Mouse (Mus musculus) layer of hippocampus, postnatal 36 days (tissue): ENCODE results near the gene Krtap19-2. TPM values are rescaled to one million over a fixed set of nuclear protein-coding genes. Genes with fewer than 3 reads are reported as not detected.

Source experiments
- DNase-seq, 2 experiments: peaks; one replicate each; pipeline ENCODE4 v3.0.0; 2022
- total RNA-seq, 2 experiments: library from RNA; stranded (reverse); gene quantifications; 2 replicates each; pipeline ENCODE4 v1.2.3; 2021

Krtap19-2 gene
- total RNA-seq, result not detected

DNA sequence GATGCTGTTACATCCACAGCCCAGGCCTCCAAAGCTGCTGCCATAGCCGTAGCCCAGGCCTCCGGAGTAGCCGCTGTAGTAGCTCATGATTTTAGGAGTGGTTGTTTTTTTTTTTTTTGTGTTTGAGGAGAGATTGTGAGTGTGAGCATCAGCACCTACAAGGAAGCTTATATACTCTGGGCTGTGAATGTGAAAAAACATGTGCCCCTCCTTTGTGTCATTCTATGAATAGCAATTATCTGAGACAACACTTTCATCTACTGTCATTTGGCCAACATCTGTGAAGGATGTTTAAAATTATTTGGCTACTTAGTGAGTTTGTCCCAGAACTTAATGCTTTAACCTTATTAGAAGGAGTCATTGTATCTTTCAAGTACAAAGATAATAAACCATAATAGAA, at the start of gene Krtap19-2:
Gene Krtap19-2 (minus strand): TSS at position 101 of the 400 bp plus-strand sequence.
- DNase-seq, result no peak

DNA sequence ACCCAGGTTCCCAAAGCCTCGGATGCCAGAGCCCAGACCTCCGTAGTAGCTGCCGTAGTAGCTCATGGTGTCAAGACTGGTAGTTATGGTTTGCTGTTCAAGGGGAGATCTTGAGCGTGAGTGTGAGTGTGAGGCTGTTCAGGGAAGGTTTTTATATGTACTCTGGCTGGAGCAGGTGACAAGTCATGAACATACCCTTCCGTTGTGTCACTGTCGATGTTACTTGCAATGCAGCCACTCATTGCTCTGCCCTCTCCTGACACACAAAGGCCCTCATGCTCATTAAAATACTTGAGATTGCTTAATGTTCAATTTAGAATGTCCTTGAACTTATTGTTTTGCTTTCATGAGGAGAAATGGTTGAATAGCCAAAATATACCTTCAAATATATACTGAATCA, 22.3 kb upstream of the Krtap19-2 start, which contains the start of gene Krtap19-5:
Gene Krtap19-5 (minus strand): TSS at position 101 of the 400 bp plus-strand sequence.
- no peak for DNase-seq

DNA sequence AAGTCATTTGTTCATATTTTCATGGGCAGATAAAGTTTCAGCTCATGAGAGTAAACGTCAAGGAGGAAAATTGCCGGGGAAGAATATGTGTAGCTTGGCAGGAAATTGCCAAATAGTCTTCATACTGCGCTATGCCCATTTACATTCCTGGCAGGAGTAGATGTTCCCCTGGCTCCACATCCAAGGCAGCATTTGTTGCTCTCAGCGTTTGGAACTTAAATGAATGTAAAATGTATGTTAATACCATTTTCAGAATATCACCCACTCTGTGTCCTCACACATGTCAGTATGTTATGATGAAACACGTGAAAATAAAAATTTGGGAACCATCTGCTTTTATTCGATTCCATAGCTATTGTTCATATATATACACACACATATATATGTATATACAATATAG, 12.8 kb upstream of the Krtap19-2 start:
- no peak for DNase-seq

DNA sequence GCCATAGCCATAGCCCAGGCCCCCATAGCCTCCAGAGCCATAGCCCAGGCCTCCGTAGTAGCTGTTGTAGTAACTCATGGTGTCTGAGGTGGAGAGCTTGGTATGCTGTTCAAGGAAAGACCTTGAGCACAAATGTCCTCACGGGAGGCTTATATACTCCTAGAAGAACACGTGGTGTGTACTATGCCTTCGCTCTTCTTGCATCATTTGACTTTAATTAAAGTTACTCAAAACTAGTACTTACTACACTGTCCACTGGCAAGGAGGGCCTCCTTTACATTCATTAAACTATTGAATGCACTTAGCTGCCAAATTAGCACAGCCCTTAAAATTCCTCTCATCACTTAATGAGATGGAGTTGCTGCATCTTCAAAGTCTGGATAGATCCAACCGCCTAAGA, 10.9 kb upstream of the Krtap19-2 start, which contains the start of gene Krtap19-4:
Gene Krtap19-4 (minus strand): TSS at position 101 of the 400 bp plus-strand sequence.
- no peak for DNase-seq

- no peak for DNase-seq
These were observed 3.9 kb upstream of the Krtap19-2 start, which contains the start of gene Krtap19-3 for GRCm38 (mm10) chr16:88877938-88878337. Gene Krtap19-3, minus strand, starts transcription at chr16:88878038.

DNA sequence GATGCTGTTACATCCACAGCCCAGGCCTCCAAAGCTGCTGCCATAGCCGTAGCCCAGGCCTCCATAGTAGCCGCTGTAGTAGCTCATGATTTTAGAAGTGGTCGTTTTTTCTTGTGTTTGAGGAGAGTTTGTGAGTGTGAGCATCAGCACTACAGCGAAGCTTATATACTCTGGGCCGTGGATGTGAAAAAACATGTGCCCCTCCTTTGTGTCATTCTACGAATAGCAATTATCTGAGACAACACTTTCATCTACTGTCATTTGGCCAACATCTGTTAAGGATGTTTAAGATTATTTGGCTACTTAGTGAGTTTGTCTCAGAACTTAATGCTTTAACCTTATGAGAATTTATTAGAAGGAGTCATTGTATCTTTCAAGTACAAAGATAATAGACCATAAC, 4.8 kb downstream of the Krtap19-2 start, which contains the start of gene Krtap19-1:
Gene Krtap19-1 (minus strand): TSS at position 101 of the 400 bp plus-strand sequence.
- DNase-seq, result no peak

DNA sequence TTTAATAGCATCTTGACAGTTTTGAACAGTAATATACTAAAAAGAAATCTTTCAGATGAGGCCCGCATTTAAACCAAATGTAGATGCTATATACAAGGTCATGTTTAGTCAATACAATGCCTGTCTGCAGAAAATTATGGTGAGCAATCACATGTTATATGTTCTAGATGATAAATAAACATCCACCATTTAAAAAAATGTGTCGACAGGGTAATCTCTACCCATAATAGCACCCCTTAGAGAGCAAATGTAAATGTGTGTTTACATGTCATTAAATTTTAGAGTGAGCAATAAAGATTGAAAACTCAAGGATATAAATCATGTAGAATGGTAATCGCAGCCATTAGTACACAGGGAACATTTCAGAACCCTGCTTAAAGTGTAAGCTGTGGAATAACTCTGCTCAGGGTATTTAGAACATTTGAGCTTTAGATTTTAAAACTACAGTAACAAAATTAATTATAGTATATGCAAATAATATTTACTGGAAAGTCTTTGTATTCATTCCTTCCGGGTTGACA, 9.1 kb downstream of the Krtap19-2 start:
- DNase-seq, result no peak

DNA sequence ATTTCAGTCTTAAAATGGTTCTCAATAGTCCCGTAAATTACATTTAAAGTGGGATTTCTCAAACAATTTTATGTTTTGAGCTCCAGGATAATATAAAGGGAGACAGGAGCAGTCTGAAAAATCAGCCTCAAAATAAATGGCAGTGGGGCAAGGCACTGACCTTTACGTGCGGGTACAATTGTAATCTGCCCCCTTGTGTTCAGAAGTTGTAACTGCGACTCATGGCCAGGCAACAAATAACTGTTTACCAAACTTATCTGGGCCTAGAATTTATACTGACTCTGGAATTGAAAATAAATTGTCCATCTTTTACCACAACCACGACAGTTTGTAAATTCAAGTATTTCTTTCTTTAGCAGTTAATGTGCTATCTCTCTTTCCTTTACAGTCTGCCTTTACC, 22.6 kb downstream of the Krtap19-2 start:
- DNase-seq, result no peak

DNA sequence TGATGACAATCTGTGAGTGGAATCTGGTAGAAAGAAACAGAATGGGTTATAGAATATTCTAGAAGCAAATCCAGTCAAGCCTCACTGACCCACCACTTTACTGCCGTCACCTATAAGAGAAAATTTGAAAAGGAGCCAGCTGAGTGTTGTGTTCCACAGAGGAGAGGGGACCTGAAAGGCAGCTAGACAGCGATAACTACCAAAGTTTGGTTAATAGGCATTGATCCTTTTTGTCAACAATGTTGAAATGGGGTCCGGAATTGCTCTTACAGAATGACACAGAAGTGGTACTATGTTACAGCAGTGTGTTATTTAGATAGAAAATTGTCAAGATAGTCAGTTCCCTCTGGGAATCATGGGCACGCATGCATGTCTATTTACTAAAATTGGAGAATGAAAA, 25.5 kb downstream of the Krtap19-2 start:
- DNase-seq, result no peak

DNA sequence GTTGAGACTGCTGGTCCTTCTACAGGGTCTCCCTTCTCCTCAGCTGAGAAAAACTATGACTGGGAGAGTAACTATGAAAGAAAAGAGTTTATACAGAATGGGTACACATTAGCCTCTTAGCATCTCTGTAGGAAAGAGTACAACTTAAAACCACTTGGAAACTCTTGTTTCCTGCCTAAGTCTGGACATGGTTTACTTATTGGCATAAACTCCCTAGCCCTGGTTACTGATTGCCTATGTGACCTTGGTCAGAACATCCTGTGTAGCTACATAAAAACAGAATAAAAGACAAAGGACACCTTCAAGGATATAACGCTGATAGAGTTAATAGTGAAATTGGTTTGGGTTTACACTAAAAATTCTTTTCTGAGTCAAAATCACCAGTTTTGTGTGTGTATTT, 26.7 kb downstream of the Krtap19-2 start:
- no peak for DNase-seq

GRCm38 (mm10) chr16:88826978-88827377, 47.1 kb downstream of the Krtap19-2 start:
- no peak for DNase-seq

DNA sequence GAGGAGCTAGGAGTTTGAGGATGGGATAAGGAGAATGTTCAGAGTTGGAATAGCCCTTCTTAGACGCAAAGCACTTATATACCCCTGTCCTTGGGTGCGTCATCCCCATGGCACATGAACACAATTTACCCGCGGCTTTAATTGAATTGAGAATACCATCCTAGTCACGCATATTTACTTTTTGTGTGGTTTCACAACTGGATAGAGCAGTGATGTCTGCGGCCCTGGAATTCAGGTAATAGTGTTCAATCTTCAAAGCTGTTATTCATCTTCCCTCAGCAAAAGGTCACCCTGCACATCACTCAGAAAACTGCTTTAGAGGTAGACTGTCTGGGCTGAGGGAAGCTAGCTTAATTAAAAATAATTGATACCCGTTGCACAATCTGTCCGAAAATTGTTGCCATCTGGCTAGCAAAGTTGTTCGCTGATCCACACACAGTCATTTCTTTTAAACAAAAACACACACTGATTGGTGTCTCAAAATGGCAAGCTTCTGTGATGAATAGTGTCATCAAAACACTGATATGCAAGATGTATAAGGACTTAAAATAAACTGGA, 47.9 kb downstream of the Krtap19-2 start, which contains the start of gene Krtap14:
Gene Krtap14 (minus strand): TSS at position 51 of the 558 bp plus-strand sequence.
- peak in 1 of 2 experiments; percentile 11 for DNase-seq

- no peak for DNase-seq
These were observed 50.3 kb downstream of the Krtap19-2 start for GRCm38 (mm10) chr16:88823736-88824135.

Other genes starting within 250 kb of the Krtap19-2 start
- gene 2310079G19Rik, start 246.6 kb downstream of the Krtap19-2 start, total RNA-seq, result not detected
- not detected for gene Krtap26-1, start 226.5 kb downstream of the Krtap19-2 start, total RNA-seq
- not detected for gene Krtap27-1, start 202.6 kb downstream of the Krtap19-2 start, total RNA-seq
- not detected for gene 2310061N02Rik, start 166.3 kb downstream of the Krtap19-2 start, total RNA-seq
- not detected for gene Krtap13-1, start 145.4 kb downstream of the Krtap19-2 start, total RNA-seq
- gene Krtap13, start 122.6 kb downstream of the Krtap19-2 start, total RNA-seq, result not detected
- gene 2310034C09Rik, start 115.4 kb downstream of the Krtap19-2 start, total RNA-seq, result not detected
- gene 2310057N15Rik, start 100.1 kb downstream of the Krtap19-2 start, total RNA-seq, result not detected
- gene Gm5965, start 96.4 kb downstream of the Krtap19-2 start, total RNA-seq, result not detected
- not detected for gene Gm20741, start 62.0 kb downstream of the Krtap19-2 start, total RNA-seq
- not detected for gene Krtap15, start 54.1 kb downstream of the Krtap19-2 start, total RNA-seq
- gene Krtap14, start 48.1 kb downstream of the Krtap19-2 start, total RNA-seq, result not detected
- not detected for gene Krtap19-1, start 4.9 kb downstream of the Krtap19-2 start, total RNA-seq
- not detected for gene Krtap19-3, start 3.8 kb upstream of the Krtap19-2 start, total RNA-seq
- not detected for gene Krtap19-4, start 10.8 kb upstream of the Krtap19-2 start, total RNA-seq
- not detected for gene Krtap19-5, start 22.2 kb upstream of the Krtap19-2 start, total RNA-seq
- gene Krtap19-9b, start 58.0 kb upstream of the Krtap19-2 start, total RNA-seq, result not detected
- not detected for gene Krtap16-3, start 88.6 kb upstream of the Krtap19-2 start, total RNA-seq
- not detected for gene Krtap22-2, start 136.5 kb upstream of the Krtap19-2 start, total RNA-seq
- gene Gm10229, start 141.0 kb upstream of the Krtap19-2 start, total RNA-seq, result not detected
- gene Krtap6-1, start 157.4 kb upstream of the Krtap19-2 start, total RNA-seq, result not detected
- gene Gm10228, start 167.2 kb upstream of the Krtap19-2 start, total RNA-seq, result not detected
- not detected for gene Krtap6-5, start 173.6 kb upstream of the Krtap19-2 start, total RNA-seq
- gene 1110025L11Rik, start 189.7 kb upstream of the Krtap19-2 start, total RNA-seq, result not detected
- gene Krtap6-3, start 209.7 kb upstream of the Krtap19-2 start, total RNA-seq, result not detected